Mouse (Mus musculus) heart, postnatal 4 days (tissue): Measurements from ENCODE around the gene Irf6. TPM values are rescaled to one million over a fixed set of nuclear protein-coding genes. Genes with fewer than 3 reads are reported as not detected.
A peak's percentile ranks its signal among the peaks of the same experiment; 100 is the strongest.

Experiments
- DNase-seq: peaks from one replicate; pipeline ENCODE4 v3.0.0; 2021
- total RNA-seq, 2 experiments: library from RNA; stranded (reverse); gene quantifications; 2 replicates each; pipeline ENCODE4 v1.2.3; 2021

The Irf6 gene
- total RNA-seq = 1 to 10 TPM; 6.0 to 7.5 TPM

GRCm38 (mm10) chr1:193152872-193153271 is at the start of gene Irf6:
TSS of gene Irf6 (plus strand) at chr1:193153111.
- DNase-seq = peak; percentile 68

GRCm38 (mm10) chr1:193112093-193112492 is 40.8 kb upstream of the Irf6 start:
- no peak for DNase-seq

- DNase-seq = no peak
Measured at GRCm38 (mm10) chr1:193122793-193123192, 30.1 kb upstream of the Irf6 start.

- no peak for DNase-seq
Measured at GRCm38 (mm10) chr1:193123290-193123689, 29.6 kb upstream of the Irf6 start.

- DNase-seq = no peak
Measured at GRCm38 (mm10) chr1:193125835-193126234, 27.1 kb upstream of the Irf6 start.

GRCm38 (mm10) chr1:193128055-193128454 is 24.9 kb upstream of the Irf6 start:
- no peak for DNase-seq

GRCm38 (mm10) chr1:193129321-193129720 is 23.6 kb upstream of the Irf6 start:
- no peak for DNase-seq

- peak; percentile 99 for DNase-seq
Measured at GRCm38 (mm10) chr1:193129786-193130455, 23.0 kb upstream of the Irf6 start, which contains the start of gene Diexf. TSS of gene Diexf (minus strand) at chr1:193130272.

- no peak for DNase-seq
Measured at GRCm38 (mm10) chr1:193130456-193130825, 22.5 kb upstream of the Irf6 start.

GRCm38 (mm10) chr1:193130839-193131238 is 22.1 kb upstream of the Irf6 start:
- DNase-seq = no peak

GRCm38 (mm10) chr1:193131311-193131948 is 21.5 kb upstream of the Irf6 start:
- no peak for DNase-seq

GRCm38 (mm10) chr1:193132385-193132784 is 20.5 kb upstream of the Irf6 start:
- DNase-seq = no peak

GRCm38 (mm10) chr1:193133726-193134125 is 19.2 kb upstream of the Irf6 start:
- no peak for DNase-seq

GRCm38 (mm10) chr1:193138087-193138486 is 14.8 kb upstream of the Irf6 start:
- DNase-seq = no peak

- no peak for DNase-seq
Measured at GRCm38 (mm10) chr1:193138669-193139068, 14.2 kb upstream of the Irf6 start.

GRCm38 (mm10) chr1:193141118-193141517 is 11.8 kb upstream of the Irf6 start:
- no peak for DNase-seq

GRCm38 (mm10) chr1:193142517-193143062 is 10.3 kb upstream of the Irf6 start:
- no peak for DNase-seq

- DNase-seq = no peak
Measured at GRCm38 (mm10) chr1:193144516-193144915, 8.4 kb upstream of the Irf6 start.

- no peak for DNase-seq
Measured at GRCm38 (mm10) chr1:193145101-193145500, 7.8 kb upstream of the Irf6 start.

GRCm38 (mm10) chr1:193146416-193146815 is 6.5 kb upstream of the Irf6 start:
- DNase-seq = no peak

- no peak for DNase-seq
Measured at GRCm38 (mm10) chr1:193149231-193149630, 3.7 kb upstream of the Irf6 start.

- no peak for DNase-seq
Measured at GRCm38 (mm10) chr1:193151134-193151533, 1.8 kb upstream of the Irf6 start.

- no peak for DNase-seq
Measured at GRCm38 (mm10) chr1:193153561-193153960, 650 bp downstream of the Irf6 start.
